Mouse (Mus musculus) hindbrain, embryonic 11.5 days (tissue): ENCODE data around the gene Cyp2w1. TPM values are rescaled to one million over a fixed set of nuclear protein-coding genes. Genes with fewer than 3 reads are reported as not detected.

Source experiments
- ATAC-seq: fragments of 200-750 bp; cut with Nextera tagmentation; 2 replicates; pipeline ENCODE4 v1.8.0; 2017; ENCODE audit warnings: mild to moderate bottlenecking, moderate TSS enrichment, moderate library complexity; ENCODE audit not compliant: low FRiP score
- DNase-seq: peaks from one replicate; pipeline ENCODE4 v3.0.0-alpha.2; 2015; ENCODE audit warnings: low spot score
- H3K27ac ChIP-seq: fragments of 300-500 bp; sonication (generic); 2 replicates; pipeline ENCODE4 v1.5.1; 2014; ENCODE audit warnings: mild to moderate bottlenecking, low read depth, low read length
- H3K27me3 ChIP-seq: fragments of 300-500 bp; sonication (generic); 2 replicates; pipeline ENCODE4 v1.6.1; 2014; ENCODE audit warnings: mild to moderate bottlenecking, low read length, moderate library complexity, mixed read lengths; ENCODE audit not compliant: control insufficient read depth, insufficient read depth
- H3K36me3 ChIP-seq: fragments of 300-500 bp; sonication (generic); 2 replicates; pipeline ENCODE4 v1.6.1; 2014; ENCODE audit warnings: mild to moderate bottlenecking, low read length, moderate library complexity, mixed read lengths; ENCODE audit not compliant: control insufficient read depth, insufficient read depth
- H3K4me1 ChIP-seq: fragments of 300-500 bp; sonication (generic); replicated peaks from 2 replicates; pipeline ENCODE4 v1.6.1; 2014; ENCODE audit warnings: low read length, mixed read lengths; ENCODE audit not compliant: control insufficient read depth, insufficient read depth
- H3K4me2 ChIP-seq: fragments of 300-500 bp; sonication (generic); replicated peaks from 2 replicates; pipeline ENCODE4 v1.6.1; 2014; ENCODE audit warnings: mild to moderate bottlenecking, low read depth, low read length
- H3K4me3 ChIP-seq: fragments of 300-500 bp; sonication (generic); 2 replicates; pipeline ENCODE4 v1.5.1; 2014; ENCODE audit warnings: low read depth, low read length
- H3K9ac ChIP-seq: fragments of 300-500 bp; sonication (generic); 2 replicates; pipeline ENCODE4 v1.6.1; 2014; ENCODE audit warnings: low read depth, low read length
- H3K9me3 ChIP-seq: fragments of 300-500 bp; sonication (generic); 2 replicates; pipeline ENCODE4 v1.6.1; 2016; ENCODE audit warnings: low read length; ENCODE audit not compliant: control insufficient read depth
- WGBS: fragments of 180-500 bp; shearing (Covaris S2); extraction: QIAGEN DNeasy Blood & Tissue Kit; methylation state at CpG from one replicate; pipeline ENCODE4 v1.1.7; 2014; 5-methylcytosine and 5-hydroxymethylcytosine counted together
- polyA plus RNA-seq: library from polyadenylated mRNA; unstranded; fragments of >200 nt; fragmentation: Nextera tagmentation; extraction: Ambion mirVana; gene quantifications from 2 replicates; pipeline ENCODE4 v1.2.1, GENCODE M21; 2014

Cyp2w1 gene
- polyA plus RNA-seq, 1 experiment from 2014 or later: not detected

GRCm38 (mm10) chr5:139395528-139395927 lies 43.1 kb downstream of the Cyp2w1 start:
- H3K4me2 ChIP-seq: no peak overlapping the region
- no peak overlapping the region for H3K4me3 ChIP-seq
- no peaks in the 10 kb centered on the region; the same call in 1 of the 2 replicates for H3K27me3 ChIP-seq
- H3K9me3 ChIP-seq: no peaks in the 10 kb centered on the region
- H3K36me3 ChIP-seq: no peaks in the 10 kb centered on the region
- H3K4me1 ChIP-seq: no peaks in the 10 kb centered on the region
- DNase-seq (no peak), ATAC-seq (no peak)
- no peak overlapping the region for H3K27ac ChIP-seq
- no peak overlapping the region for H3K9ac ChIP-seq
- 91% methylated on average over 4 of the region's 4 CpGs for WGBS

GRCm38 (mm10) chr5:139397359-139397916 lies 45.0 kb downstream of the Cyp2w1 start:
- ATAC-seq (no peak), DNase-seq (no peak)
- Histone ChIP-seq H3K9ac (no peak overlapping the region), H3K27ac (no peak overlapping the region), H3K4me2 (no peak overlapping the region), H3K9me3 (no peaks in the 10 kb centered on the region), H3K4me3 (no peak overlapping the region), H3K4me1 (no peaks in the 10 kb centered on the region), H3K27me3 (no peaks in the 10 kb centered on the region; the same call in 1 of the 2 replicates), H3K36me3 (no peaks in the 10 kb centered on the region)
- 95% methylated on average over 4 of the region's 4 CpGs for WGBS

GRCm38 (mm10) chr5:139397959-139398753 lies 45.7 kb downstream of the Cyp2w1 start:
- Histone ChIP-seq H3K9me3 (no peaks in the 10 kb centered on the region), H3K36me3 (no peaks in the 10 kb centered on the region), H3K4me1 (no peaks in the 10 kb centered on the region), H3K4me3 (no peak overlapping the region), H3K9ac (no peak overlapping the region), H3K4me2 (no peak overlapping the region), H3K27me3 (no peaks in the 10 kb centered on the region), H3K27ac (no peak overlapping the region)
- 0 out of 2 replicates have a peak, but pooled peaks have one; percentile 47 for ATAC-seq
- WGBS: 42% methylated on average over 5 of the region's 5 CpGs
- peak; percentile 84 for DNase-seq

GRCm38 (mm10) chr5:139398786-139399185 lies 46.4 kb downstream of the Cyp2w1 start:
- 79% methylated on average over 5 of the region's 5 CpGs for WGBS
- H3K9me3 ChIP-seq: no peaks in the 10 kb centered on the region
- no peaks in the 10 kb centered on the region for H3K27me3 ChIP-seq
- no peak overlapping the region for H3K4me2 ChIP-seq
- no peak overlapping the region for H3K27ac ChIP-seq
- no peaks in the 10 kb centered on the region for H3K4me1 ChIP-seq
- no peak for DNase-seq
- H3K9ac ChIP-seq: no peak overlapping the region
- no peaks in the 10 kb centered on the region for H3K36me3 ChIP-seq
- no peak overlapping the region for H3K4me3 ChIP-seq
- ATAC-seq: no peak

- H3K9me3 ChIP-seq: no peaks in the 10 kb centered on the region
- 95% methylated on average over 14 of the region's 14 CpGs for WGBS
- H3K4me3 ChIP-seq: no peak overlapping the region
- no peak overlapping the region for H3K27ac ChIP-seq
- H3K27me3 ChIP-seq: no peaks in the 10 kb centered on the region
- DNase-seq (no peak), ATAC-seq (no peak)
- no peaks in the 10 kb centered on the region for H3K4me1 ChIP-seq
- H3K36me3 ChIP-seq: no peaks in the 10 kb centered on the region
- H3K4me2 ChIP-seq: no peak overlapping the region
- H3K9ac ChIP-seq: no peak overlapping the region
Observed at GRCm38 (mm10) chr5:139399991-139400390, 47.6 kb downstream of the Cyp2w1 start.

GRCm38 (mm10) chr5:139402106-139402505 lies 49.7 kb downstream of the Cyp2w1 start:
- no peak overlapping the region for H3K4me2 ChIP-seq
- H3K4me3 ChIP-seq: no peak overlapping the region
- H3K9me3 ChIP-seq: no peaks in the 10 kb centered on the region
- no peaks in the 10 kb centered on the region for H3K27me3 ChIP-seq
- DNase-seq (no peak), ATAC-seq (no peak)
- no peak overlapping the region for H3K27ac ChIP-seq
- no peaks in the 10 kb centered on the region for H3K4me1 ChIP-seq
- H3K36me3 ChIP-seq: no peaks in the 10 kb centered on the region
- no peak overlapping the region for H3K9ac ChIP-seq
- 93% methylated on average over 2 of the region's 2 CpGs for WGBS

GRCm38 (mm10) chr5:139403692-139404260 lies 51.4 kb downstream of the Cyp2w1 start:
- DNase-seq (no peak), ATAC-seq (no peak)
- Histone ChIP-seq H3K9me3 (no peaks in the 10 kb centered on the region), H3K4me1 (no peaks in the 10 kb centered on the region), H3K27me3 (no peaks in the 10 kb centered on the region), H3K4me3 (no peak overlapping the region), H3K27ac (no peak overlapping the region), H3K4me2 (no peak overlapping the region), H3K9ac (no peak overlapping the region), H3K36me3 (no peaks in the 10 kb centered on the region)
- 92% methylated on average over 8 of the region's 8 CpGs for WGBS

- DNase-seq: no peak
- H3K4me2 ChIP-seq: no peak within 1 kb of the TSS
- H3K36me3 ChIP-seq: no peaks in the 10 kb centered on the region
- no peak within 1 kb of the TSS for H3K9ac ChIP-seq
- H3K4me3 ChIP-seq: no peak within 1 kb of the TSS
- H3K27me3 ChIP-seq: no peaks in the 10 kb centered on the region
- ATAC-seq: no peak
- 83% methylated on average over 6 of the region's 6 CpGs for WGBS
- H3K27ac ChIP-seq: 0 out of 2 replicates have a peak within 1 kb of the TSS, but pooled peaks have one; percentile 17
- H3K9me3 ChIP-seq: no peaks in the 10 kb centered on the region
- H3K4me1 ChIP-seq: no peaks in the 10 kb centered on the region
Observed at GRCm38 (mm10) chr5:139404801-139405401, 52.5 kb downstream of the Cyp2w1 start, which contains the start of gene C130050O18Rik. Gene C130050O18Rik, plus strand, starts transcription at chr5:139405280.
